Mouse (Mus musculus) lung, postnatal 0 days (tissue): ENCODE measurements around the gene Rab5if.

Experiments used
- CTCF ChIP-seq: IDR thresholded peaks from 2 replicates; pipeline ENCODE4 v1.5.1; 2016; ENCODE audit warnings: antibody characterized with exemption, mild to moderate bottlenecking
- EP300 ChIP-seq: IDR thresholded peaks from 2 replicates; pipeline ENCODE4 v1.6.1; 2016; ENCODE audit warnings: antibody characterized with exemption, mild to moderate bottlenecking, control low read depth

DNA sequence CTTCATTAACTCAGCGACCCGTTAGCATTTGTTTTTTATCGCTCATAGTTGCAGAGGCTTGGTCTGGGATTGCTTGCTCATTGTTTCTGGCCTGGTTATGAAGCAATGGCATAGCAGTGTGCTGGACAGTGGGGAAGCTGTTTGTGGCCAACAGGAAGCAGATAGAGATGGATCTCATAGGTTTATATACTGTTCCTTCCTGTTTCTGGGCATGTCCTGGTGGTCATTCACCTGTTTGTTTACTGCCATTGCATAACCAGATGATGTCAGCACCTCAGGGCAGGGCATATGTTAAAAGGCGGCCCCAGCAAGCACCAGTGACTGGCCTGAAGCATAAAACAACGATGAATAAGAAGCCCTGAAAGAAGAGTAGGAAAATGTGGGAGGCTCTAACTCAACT, 12.4 kb upstream of the Rab5if start:
- TF ChIP-seq EP300 (peak; percentile 73), CTCF (no peak)
